Mouse (Mus musculus) forebrain, postnatal 0 days (tissue): Measurements from ENCODE around the gene Rb1. TPM values are rescaled to one million over a fixed set of nuclear protein-coding genes. Genes with fewer than 3 reads are reported as not detected.

ENCODE experiments used
- ATAC-seq: fragments of 200-750 bp; cut with Nextera tagmentation; 2 replicates; pipeline ENCODE4 v1.8.0; 2017; ENCODE audit warnings: mild to moderate bottlenecking, moderate library complexity
- DNase-seq: peaks from one replicate; pipeline ENCODE4 v3.0.0-alpha.2; 2015
- H3K27ac ChIP-seq: fragments of 300-500 bp; sonication (generic); 2 replicates; pipeline ENCODE4 v1.5.1; 2014; ENCODE audit warnings: low read depth, mild to moderate bottlenecking, antibody characterized with exemption, low read length, moderate library complexity, mixed read lengths
- H3K27me3 ChIP-seq: fragments of 300-500 bp; sonication (generic); 2 replicates; pipeline ENCODE4 v1.6.1; 2014; ENCODE audit warnings: mild to moderate bottlenecking, low read length, mixed read lengths; ENCODE audit not compliant: insufficient read depth
- H3K36me3 ChIP-seq: fragments of 300-500 bp; sonication (generic); 2 replicates; pipeline ENCODE4 v1.6.1; 2014; ENCODE audit warnings: mild to moderate bottlenecking, moderate library complexity; ENCODE audit not compliant: insufficient read depth
- H3K4me1 ChIP-seq: fragments of 300-500 bp; sonication (generic); 2 replicates; pipeline ENCODE4 v1.6.1; 2014; ENCODE audit warnings: antibody characterized with exemption; ENCODE audit not compliant: insufficient read depth
- H3K4me2 ChIP-seq: fragments of 300-500 bp; sonication (generic); 2 replicates; pipeline ENCODE4 v1.6.1; 2014; ENCODE audit warnings: low read depth, mild to moderate bottlenecking, moderate library complexity
- H3K4me3 ChIP-seq: fragments of 300-500 bp; sonication (generic); 2 replicates; pipeline ENCODE4 v1.5.1; 2014; ENCODE audit warnings: low read depth, low read length, mixed read lengths
- H3K9ac ChIP-seq: fragments of 300-500 bp; sonication (generic); 2 replicates; pipeline ENCODE4 v1.6.1; 2014; ENCODE audit warnings: mild to moderate bottlenecking
- H3K9me3 ChIP-seq: fragments of 300-500 bp; sonication (generic); 2 replicates; pipeline ENCODE4 v1.6.1; 2016; ENCODE audit warnings: low read length
- CTCF ChIP-seq: sonication (generic); IDR thresholded peaks from 2 replicates; pipeline ENCODE4 v1.5.1; 2016; ENCODE audit warnings: antibody characterized with exemption, control low read depth, low read depth
- WGBS: fragments of 180-500 bp; shearing (Covaris S2); extraction: QIAGEN DNeasy Blood & Tissue Kit; methylation state at CpG from one replicate; pipeline ENCODE4 v1.1.7; 2014; 5-methylcytosine and 5-hydroxymethylcytosine counted together
- polyA plus RNA-seq: library from polyadenylated mRNA; unstranded; fragments of >200 nt; fragmentation: Nextera tagmentation; extraction: Ambion mirVana; gene quantifications from 2 replicates; pipeline ENCODE4 v1.2.1, GENCODE M21; 2015
- total RNA-seq: library from RNA; depleted of rRNA; stranded (reverse); fragments of >200 nt; gene quantifications from 2 replicates; pipeline ENCODE4 v1.2.3, GENCODE M21; 2014

Gene Rb1
- total and polyA plus RNA-seq, 2 experiments from 2014 or later, result 20.6 to 37.9 TPM

DNA sequence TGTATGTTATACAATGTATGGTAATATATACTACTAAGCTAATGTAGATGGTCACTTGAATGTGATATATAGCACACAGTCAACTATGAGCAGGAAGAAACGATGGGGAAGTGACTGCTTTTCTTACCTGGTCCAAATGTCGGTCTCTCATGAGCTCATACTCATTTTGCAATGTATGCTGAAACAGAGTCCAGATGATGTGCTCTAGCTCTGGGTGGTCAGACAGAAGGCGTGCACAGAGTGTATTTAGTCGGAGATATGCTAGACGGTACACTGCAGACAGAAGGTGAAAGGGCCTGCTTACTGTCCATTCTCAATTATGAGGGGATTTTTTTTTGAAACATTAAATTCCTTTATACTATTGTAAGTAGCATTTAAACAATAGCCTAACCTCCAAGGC is 114.1 kb downstream of the Rb1 start:
- Histone ChIP-seq H3K27me3 (no peaks in the 10 kb centered on the region), H3K4me3 (no peak overlapping the region), H3K9me3 (no peaks in the 10 kb centered on the region), H3K9ac (no peak overlapping the region), H3K27ac (no peak overlapping the region), H3K36me3 (peaks cover 13% of the 10 kb centered on the region), H3K4me2 (no peak overlapping the region), H3K4me1 (no peaks in the 10 kb centered on the region)
- WGBS, result 86% methylated on average over 5 of the region's 5 CpGs
- ATAC-seq, result no peak
- no peak for DNase-seq
- no peak for TF ChIP-seq CTCF

DNA sequence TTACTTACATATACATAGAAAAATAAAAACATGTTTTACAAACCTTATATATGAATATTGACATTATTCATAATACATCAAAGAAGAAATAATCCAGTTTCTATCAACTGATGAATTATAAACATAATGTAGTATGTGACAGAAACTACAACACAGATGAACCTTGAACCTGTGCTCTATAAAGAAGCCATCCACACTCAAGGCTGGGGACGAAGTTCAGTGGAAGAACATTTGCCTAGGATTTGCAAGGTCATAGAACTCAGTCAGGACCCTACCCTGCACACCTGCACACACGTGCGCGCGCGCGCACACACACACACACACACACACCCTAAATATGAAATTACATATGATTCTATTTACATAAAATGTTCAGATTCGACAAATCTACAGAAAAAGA is 115.4 kb downstream of the Rb1 start:
- no peak for TF ChIP-seq CTCF
- no peak overlapping the region for H3K9ac ChIP-seq
- WGBS, result 96% methylated on average over 8 of the region's 8 CpGs

DNA sequence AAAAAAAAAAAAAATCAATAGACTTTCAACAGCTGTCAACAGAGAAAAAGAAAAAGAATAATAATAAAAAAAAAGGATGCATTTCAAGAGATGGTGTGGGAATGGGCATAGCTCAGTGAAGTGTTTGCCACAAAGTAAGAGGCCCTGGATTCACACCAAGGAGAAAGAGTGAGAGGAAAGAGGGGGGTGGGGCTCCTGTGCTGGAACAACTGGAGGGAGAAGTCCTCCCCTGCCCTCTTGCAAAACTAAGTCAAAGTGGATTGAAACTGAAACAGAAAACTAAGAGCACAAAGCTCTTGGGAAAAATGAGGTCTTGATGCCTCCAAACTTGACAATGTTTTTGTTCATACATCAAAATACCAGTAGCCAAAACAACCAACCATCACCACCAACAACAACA is 116.4 kb downstream of the Rb1 start:
- ATAC-seq (no peak), DNase-seq (no peak)
- H3K36me3 ChIP-seq, result peaks cover 10% of the 10 kb centered on the region
- H3K9ac ChIP-seq, result no peak overlapping the region
- no peaks in the 10 kb centered on the region for H3K4me1 ChIP-seq
- no peak overlapping the region for H3K4me3 ChIP-seq
- TF ChIP-seq CTCF, result no peak
- no peaks in the 10 kb centered on the region for H3K9me3 ChIP-seq
- no peak overlapping the region for H3K4me2 ChIP-seq
- H3K27ac ChIP-seq, result no peak overlapping the region
- H3K27me3 ChIP-seq, result no peaks in the 10 kb centered on the region

More for the DNA sequence above, 115.4 kb downstream of the Rb1 start:
- no peak overlapping the region for H3K27ac ChIP-seq
- H3K9me3 ChIP-seq, result no peaks in the 10 kb centered on the region
- H3K4me1 ChIP-seq, result no peaks in the 10 kb centered on the region
- ATAC-seq, result no peak
- no peak overlapping the region for H3K4me3 ChIP-seq
- peaks cover 13% of the 10 kb centered on the region for H3K36me3 ChIP-seq
- no peak overlapping the region for H3K4me2 ChIP-seq
- no peaks in the 10 kb centered on the region for H3K27me3 ChIP-seq
- no peak for DNase-seq

DNA sequence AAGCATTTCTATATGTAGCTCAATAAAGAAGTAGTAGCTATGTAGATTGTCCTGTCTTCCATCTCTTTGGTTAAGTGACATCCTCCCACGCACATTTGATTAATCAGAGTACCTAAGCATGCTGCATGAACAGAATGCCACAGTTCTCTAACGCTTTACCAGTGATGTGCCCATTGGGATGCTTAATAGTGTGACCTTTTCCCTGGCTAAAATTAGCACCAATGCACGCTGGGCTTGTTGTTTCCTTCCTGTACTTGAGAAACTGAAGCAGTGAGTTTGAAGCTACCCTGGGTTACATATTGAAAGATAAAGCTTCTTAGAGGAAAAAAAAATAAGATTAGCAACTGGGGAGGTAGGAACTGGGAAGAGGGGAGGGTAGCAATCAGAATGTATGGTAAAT is 121.6 kb downstream of the Rb1 start:
- H3K36me3 ChIP-seq, result no peaks in the 10 kb centered on the region; the same call in 1 of the 2 replicates
- no peaks in the 10 kb centered on the region for H3K4me1 ChIP-seq
- H3K4me2 ChIP-seq, result no peak overlapping the region
- no peak overlapping the region for H3K9ac ChIP-seq
- H3K4me3 ChIP-seq, result no peak overlapping the region
- ATAC-seq, result no peak
- no peak for TF ChIP-seq CTCF
- no peaks in the 10 kb centered on the region for H3K9me3 ChIP-seq
- no peak for DNase-seq
- H3K27me3 ChIP-seq, result no peaks in the 10 kb centered on the region
- no peak overlapping the region for H3K27ac ChIP-seq
- 86% methylated on average over 3 of the region's 3 CpGs for WGBS

DNA sequence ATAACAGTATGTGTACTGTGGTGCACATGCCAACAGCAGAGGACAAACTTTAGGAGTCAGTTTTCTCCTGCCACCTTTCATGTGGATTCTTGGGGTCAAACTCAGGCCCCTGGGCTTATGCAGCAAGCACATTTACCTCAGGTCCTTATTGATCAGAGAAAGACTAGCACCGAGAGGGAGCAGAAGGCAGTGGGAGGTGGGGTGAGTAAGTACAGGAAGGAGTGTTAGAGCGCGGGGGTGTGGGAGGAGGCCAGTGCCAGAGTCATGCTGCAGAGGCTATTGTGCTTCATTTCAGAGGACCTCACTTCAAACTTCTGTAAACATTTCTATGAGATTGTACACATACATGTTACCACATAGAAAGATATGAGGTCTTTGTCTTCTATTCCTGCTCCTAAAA is 124.2 kb downstream of the Rb1 start:
- H3K9ac ChIP-seq, result no peak overlapping the region
- no peak overlapping the region for H3K27ac ChIP-seq
- no peaks in the 10 kb centered on the region for H3K9me3 ChIP-seq
- H3K36me3 ChIP-seq, result peaks cover 16% of the 10 kb centered on the region
- 87% methylated on average over 3 of the region's 3 CpGs for WGBS
- ATAC-seq, result no peak
- H3K4me2 ChIP-seq, result no peak overlapping the region
- H3K4me1 ChIP-seq, result no peaks in the 10 kb centered on the region
- no peaks in the 10 kb centered on the region for H3K27me3 ChIP-seq
- no peak for DNase-seq
- TF ChIP-seq CTCF, result no peak
- no peak overlapping the region for H3K4me3 ChIP-seq

DNA sequence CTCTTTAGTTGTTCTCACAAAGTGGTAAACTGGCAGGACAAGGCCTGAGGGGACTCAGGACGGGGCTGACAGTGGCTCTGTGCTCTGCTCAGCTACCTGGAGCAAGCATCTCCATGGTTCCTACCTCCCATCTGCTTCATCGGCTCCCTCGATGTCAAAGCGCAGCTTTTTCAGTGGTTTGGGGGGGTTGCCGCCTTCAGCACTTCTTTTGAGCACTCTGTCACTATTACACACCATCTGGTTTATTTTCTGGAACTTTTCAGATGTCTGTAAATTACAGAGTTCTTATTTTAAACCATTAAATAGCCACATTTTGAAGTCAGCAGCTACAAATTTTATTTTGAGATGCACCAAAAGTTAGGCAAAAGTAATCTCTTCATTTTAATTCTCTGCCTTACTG is 126.6 kb downstream of the Rb1 start:
- Histone ChIP-seq H3K4me2 (no peak overlapping the region), H3K4me1 (no peaks in the 10 kb centered on the region), H3K9ac (no peak overlapping the region), H3K4me3 (no peak overlapping the region), H3K36me3 (peaks cover 22% of the 10 kb centered on the region), H3K9me3 (no peaks in the 10 kb centered on the region), H3K27ac (no peak overlapping the region), H3K27me3 (no peaks in the 10 kb centered on the region)
- no peak for TF ChIP-seq CTCF
- peak; percentile 32; the same call in 1 of the 2 replicates for ATAC-seq
- WGBS, result 47% methylated on average over 5 of the region's 5 CpGs
- no peak for DNase-seq

DNA sequence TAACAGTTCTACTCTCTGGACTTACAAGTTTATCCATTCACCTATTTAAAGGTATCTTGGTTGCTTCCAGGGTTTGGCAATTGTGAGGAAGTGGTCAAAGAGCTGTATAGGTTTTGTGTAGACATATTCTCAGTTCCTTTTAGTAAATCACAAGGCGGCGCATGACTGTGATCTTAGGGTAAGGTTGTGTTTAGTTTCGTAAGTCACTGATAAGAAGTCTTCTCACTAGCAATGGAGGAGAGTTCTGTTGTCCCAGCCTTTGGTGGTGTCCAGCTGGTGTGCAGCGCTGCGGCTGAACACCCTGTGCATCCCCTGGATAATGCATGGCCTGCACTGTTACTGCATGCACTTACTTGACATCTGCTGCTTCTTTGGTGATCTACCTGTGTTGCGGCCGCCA is 138.7 kb downstream of the Rb1 start:
- no peak for DNase-seq
- Histone ChIP-seq H3K27me3 (no peaks in the 10 kb centered on the region), H3K9ac (no peak overlapping the region), H3K36me3 (peaks cover 23% of the 10 kb centered on the region), H3K4me1 (no peaks in the 10 kb centered on the region), H3K27ac (no peak overlapping the region), H3K4me2 (no peak overlapping the region), H3K9me3 (no peaks in the 10 kb centered on the region), H3K4me3 (no peak overlapping the region)
- 91% methylated on average over 7 of the region's 7 CpGs for WGBS
- no peak for ATAC-seq
- no peak for TF ChIP-seq CTCF

DNA sequence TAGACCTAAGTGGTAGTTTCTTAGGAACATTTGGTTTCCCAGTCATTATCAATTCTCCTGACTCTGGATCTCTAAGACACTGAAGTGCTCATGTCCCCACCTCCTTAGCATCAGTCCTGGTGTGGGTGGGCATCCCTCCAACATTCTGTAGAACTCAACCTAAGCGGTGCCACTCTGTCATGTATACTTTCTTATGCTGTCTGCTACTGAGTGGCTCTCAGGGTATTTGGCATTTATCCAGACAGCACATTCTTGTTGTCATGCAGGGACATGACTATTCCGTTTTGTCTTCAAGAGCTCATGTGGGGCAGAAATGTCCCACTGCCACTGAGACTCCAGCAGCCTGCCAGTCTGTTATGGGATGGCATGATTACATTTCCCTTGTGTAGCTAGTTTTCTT is 144.5 kb downstream of the Rb1 start:
- ATAC-seq (peak; percentile 12; the same call in 1 of the 2 replicates), DNase-seq (no peak)
- no peak overlapping the region for H3K4me3 ChIP-seq
- no peaks in the 10 kb centered on the region for H3K27me3 ChIP-seq
- H3K9ac ChIP-seq, result no peak overlapping the region
- WGBS, result 27% methylated on average over 2 of the region's 2 CpGs
- no peaks in the 10 kb centered on the region for H3K9me3 ChIP-seq
- TF ChIP-seq CTCF, result no peak
- no peak overlapping the region for H3K27ac ChIP-seq
- H3K36me3 ChIP-seq, result peaks cover 28% of the 10 kb centered on the region
- H3K4me1 ChIP-seq, result no peaks in the 10 kb centered on the region
- H3K4me2 ChIP-seq, result no peak overlapping the region
